Mouse (Mus musculus) megakaryocyte, embryonic 14.5 days (primary cell): ENCODE measurements around the gene Adgrb2.

Source experiments
- FLI1 ChIP-seq: IDR thresholded peaks from 2 replicates; pipeline ENCODE4 v1.6.1; 2012; ENCODE audit warnings: low read length, inconsistent platforms, mixed read lengths
- GATA1 ChIP-seq: IDR thresholded peaks from 3 replicates; pipeline ENCODE4 v1.6.1; 2012; ENCODE audit warnings: mixed read lengths, low read length, inconsistent platforms, borderline replicate concordance

DNA sequence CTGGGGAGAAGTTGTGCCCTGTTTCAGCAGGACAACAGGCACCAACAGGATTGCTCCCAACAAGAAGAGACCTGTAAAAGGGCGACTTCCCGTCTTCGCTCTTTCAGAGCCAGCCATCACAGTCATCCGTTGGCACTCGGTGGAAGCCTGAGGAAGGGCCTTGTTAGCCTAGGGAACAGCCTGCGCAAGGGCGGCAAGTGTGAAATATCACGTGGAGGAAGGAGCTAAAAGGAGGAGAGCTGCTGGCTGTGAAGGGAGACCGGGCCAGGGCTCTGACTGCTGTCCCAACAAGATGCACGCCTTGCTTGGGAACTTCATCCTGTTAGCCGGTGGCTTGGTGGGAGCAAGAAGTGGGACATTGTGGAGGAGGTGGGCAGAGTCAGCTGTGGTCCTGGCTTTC is 13.5 kb downstream of the Adgrb2 start:
- TF ChIP-seq GATA1, result no peak
- no peak for TF ChIP-seq FLI1
